ENCODE assay signal across 26 mouse cellular contexts in genomic region chr14:21064321-21064720, GRCm38 (mm10). TPM values are rescaled to one million over a fixed set of nuclear protein-coding genes. Genes with fewer than 3 reads are reported as not detected.
A peak's percentile ranks its signal among the peaks of the same experiment; 100 is the strongest.
DNase-seq lines count a peak whose midpoint lies in the region; ATAC-seq and TF ChIP-seq lines count a peak whose summit lies in the region.
"Had no signal": no experiment of that assay in that cellular context is flagged by ENCODE, and none has a peak within 500 bp of the region (broad histone marks: within the 10 kb centered on the region; RNA-seq: fewer than 3 reads in every experiment).

No protein-coding gene starts in this region.

- TF ChIP-seq POLR2A in kidney, adult 2 months (IDR thresholded peaks at IDR 0.05; ENCODE audit: low read depth, low read length) = no peak

- intact Hi-C loops in gastrocnemius, postnatal 36 days (cut with DNase I) = no loop called here

- no peak overlapping the region for H3K27ac ChIP-seq in kidney, adult 2 months (ENCODE audit: insufficient read depth, low read depth, low read length)
- no peak overlapping the region for H3K27ac ChIP-seq in intestine, embryonic 16.5 days (ENCODE audit: low read length)
- H3K27ac ChIP-seq: forebrain, embryonic 12.5 days; heart, adult 2 months; liver, embryonic 14.5 days; midbrain, embryonic 13.5 days; neural tube, embryonic 12.5 days; stomach, postnatal 0 days had no signal

- ATAC-seq in intestine, embryonic 16.5 days = no peak
- ATAC-seq: midbrain, embryonic 13.5 days had no signal

- 24% methylated on average over 1 of the region's 1 CpGs for WGBS in kidney, adult 2 months
- 28% methylated on average over 1 of the region's 1 CpGs for WGBS in intestine, embryonic 16.5 days

- DNase-seq in kidney, adult 2 months = peak; percentile 26
- no peak for DNase-seq in kidney, postnatal 4 days
- DNase-seq in lung, postnatal 25 days (ENCODE audit: low spot score) = peak; percentile 63
- DNase-seq in lung, postnatal 10 days = no peak
- DNase-seq in lung, postnatal 36 days = peak; percentile 49
- no peak for DNase-seq in gastrocnemius, postnatal 36 days
- DNase-seq: adrenal gland, postnatal 25 days; cerebellum, adult 9-10 months; gastrocnemius, postnatal 25 days; heart, adult 2 months; heart, postnatal 14 days; kidney, adult 9 months; kidney, postnatal 36 days; right cerebral cortex, postnatal 14 days; thymus, adult 2 months; thymus, postnatal 4 days had no signal

- H3K36me3 ChIP-seq in kidney, adult 2 months (ENCODE audit: control insufficient read depth, insufficient read depth, low read length) = no peaks in the 10 kb centered on the region
- H3K36me3 ChIP-seq in intestine, embryonic 16.5 days (ENCODE audit: control insufficient read depth, insufficient read depth, low read length) = no peaks in the 10 kb centered on the region
- H3K36me3 ChIP-seq: forebrain, embryonic 12.5 days; midbrain, embryonic 13.5 days; neural tube, embryonic 12.5 days had no signal

- H3K4me1 ChIP-seq in kidney, adult 2 months (ENCODE audit: control insufficient read depth, insufficient read depth, low read length) = no peaks in the 10 kb centered on the region
- peaks cover 17% of the 10 kb centered on the region for H3K4me1 ChIP-seq in intestine, embryonic 16.5 days (ENCODE audit: control insufficient read depth, insufficient read depth, low read length)
- H3K4me1 ChIP-seq: forebrain, embryonic 12.5 days; midbrain, embryonic 13.5 days; neural tube, embryonic 12.5 days had no signal

- H3K9me3 ChIP-seq in intestine, embryonic 16.5 days (ENCODE audit: control insufficient read depth, low read length) = no peaks in the 10 kb centered on the region
- H3K9me3 ChIP-seq: forebrain, embryonic 12.5 days; G1E; heart, embryonic 13.5 days; midbrain, embryonic 13.5 days; neural tube, embryonic 12.5 days had no signal

- H3K4me3 ChIP-seq in kidney, adult 2 months (ENCODE audit: insufficient read depth, low read depth, low read length) = no peak overlapping the region
- no peak overlapping the region for H3K4me3 ChIP-seq in intestine, embryonic 16.5 days (ENCODE audit: low read length)
- H3K4me3 ChIP-seq: erythroblast, embryonic 14.5 days; forebrain, embryonic 12.5 days; heart, adult 2 months; heart, embryonic 13.5 days; midbrain, embryonic 13.5 days; neural tube, embryonic 12.5 days had no signal

- no peak overlapping the region for H3K4me2 ChIP-seq in intestine, embryonic 16.5 days (ENCODE audit: low read depth, low read length)
- H3K4me2 ChIP-seq: forebrain, embryonic 12.5 days; heart, embryonic 13.5 days; midbrain, embryonic 13.5 days; neural tube, embryonic 12.5 days had no signal

- H3K9ac ChIP-seq in intestine, embryonic 16.5 days (ENCODE audit: low read depth, low read length) = no peak overlapping the region
- H3K9ac ChIP-seq: forebrain, embryonic 12.5 days; heart, embryonic 13.5 days; liver, embryonic 14.5 days; midbrain, embryonic 13.5 days; neural tube, embryonic 12.5 days had no signal

- no peak for TF ChIP-seq CTCF in kidney, adult 2 months (conservative IDR thresholded peaks at IDR 0.05; ENCODE audit: insufficient read depth, insufficient read length, low read depth, low read length)

- H3K27me3 ChIP-seq in kidney, adult 2 months (replicated peaks; ENCODE audit: control insufficient read depth, insufficient read depth, low read length) = no peaks in the 10 kb centered on the region
- H3K27me3 ChIP-seq in intestine, embryonic 16.5 days (replicated peaks; ENCODE audit: control insufficient read depth, insufficient read depth, low read length) = no peaks in the 10 kb centered on the region
- H3K27me3 ChIP-seq: CH12.LX; forebrain, embryonic 12.5 days; heart, embryonic 13.5 days; midbrain, embryonic 13.5 days; neural tube, embryonic 12.5 days had no signal

RNA-seq across cellular contexts. Expression of gene Adk, which starts 11.9 kb away (rescaled TPM):
- polyA plus RNA-seq in kidney, adult 2 months (2012; rRNA removed) = 92.5 and 121 TPM in 2 replicates
- total RNA-seq in gastrocnemius, postnatal 36 days (2021) = 100 to 1,000 TPM in 1 of 2 experiments, 10 to 100 TPM in 1; 94.0 to 111 TPM
- 244 and 262 TPM in 2 replicates for polyA plus RNA-seq in intestine, embryonic 16.5 days (2015; fragmentation: Nextera tagmentation; extraction: Ambion mirVana)

RNA-seq across cellular contexts. Expression of gene Ap3m1, which starts 12.0 kb away (rescaled TPM):
- 23.5 and 25.5 TPM in 2 replicates for polyA plus RNA-seq in kidney, adult 2 months (2012; rRNA removed)
- total RNA-seq in gastrocnemius, postnatal 36 days (2021) = 10 to 100 TPM; 34.7 to 35.6 TPM
- 82.1 and 93.0 TPM in 2 replicates for polyA plus RNA-seq in intestine, embryonic 16.5 days (2015; fragmentation: Nextera tagmentation; extraction: Ambion mirVana)

Comparison
In these comparisons a context has a peak if more than half of its experiments do, and no peak if none do; other contexts are left out.
1. DNase-seq: peak in kidney, adult 2 months (single experiment), lung, postnatal 25 days (single experiment) and lung, postnatal 36 days (single experiment); none in kidney, postnatal 4 days (0 of 2), lung, postnatal 10 days (single experiment) and gastrocnemius, postnatal 36 days (0 of 2).